Mouse (Mus musculus): ENCODE data around the gene Pcbp2.
A peak's percentile ranks its signal among the peaks of the same experiment; 100 is the strongest.

Gene Pcbp2

DNA sequence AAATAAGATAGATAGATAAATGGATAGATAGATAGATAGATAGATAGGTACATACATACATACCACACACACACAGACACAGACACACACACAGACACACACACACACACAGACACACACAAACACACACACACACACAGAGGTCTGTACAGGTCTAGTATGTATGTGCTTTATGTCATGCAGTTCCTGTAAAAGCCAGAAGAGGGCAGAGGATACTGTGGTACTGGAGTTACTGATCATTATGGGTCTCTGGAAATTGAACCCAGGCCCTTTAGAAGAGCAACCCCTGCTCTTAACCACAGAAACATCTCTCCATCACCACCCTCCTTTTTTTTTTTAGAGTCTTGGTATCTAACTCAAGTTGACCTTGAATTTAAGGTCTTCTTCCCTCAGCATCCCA lies 6.7 kb upstream of the Pcbp2 start:
- no peak for DNase-seq (ENCODE audit: low spot score in 2 of 2)

DNA sequence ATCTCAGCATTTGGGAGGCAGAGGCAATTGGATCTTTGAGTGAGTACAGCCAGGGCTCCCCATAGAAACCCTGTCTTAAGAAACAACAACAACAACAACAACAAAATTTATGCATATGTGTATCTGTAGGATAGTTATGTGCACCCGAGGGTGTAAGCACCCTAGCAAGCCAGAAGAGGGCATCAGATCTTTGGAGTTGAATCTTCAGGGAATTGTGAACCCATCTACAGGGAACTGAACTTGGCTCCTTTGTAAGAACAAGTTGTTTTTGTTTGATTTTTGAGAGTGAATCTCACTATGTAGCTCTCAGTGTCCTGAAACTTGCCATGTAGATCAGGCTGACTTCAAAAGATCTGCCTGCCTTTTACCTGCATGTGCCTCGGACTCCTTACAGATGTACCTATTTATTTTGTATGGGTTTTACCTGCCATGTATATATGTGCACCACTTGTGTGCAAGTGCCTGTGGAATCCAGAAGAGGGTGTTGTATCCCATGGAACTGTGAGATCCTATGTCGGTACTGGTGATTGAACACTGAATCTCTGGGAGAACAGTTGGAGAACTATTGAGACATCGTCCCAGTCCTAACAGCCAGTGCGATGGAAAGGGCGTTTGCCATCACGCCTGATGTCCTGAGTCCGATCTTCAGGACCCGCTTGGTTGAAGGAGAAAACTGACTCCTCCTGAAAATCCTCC lies 1.5 kb upstream of the Pcbp2 start:
- no peak for DNase-seq (ENCODE audit: low spot score in 2 of 2)

DNA sequence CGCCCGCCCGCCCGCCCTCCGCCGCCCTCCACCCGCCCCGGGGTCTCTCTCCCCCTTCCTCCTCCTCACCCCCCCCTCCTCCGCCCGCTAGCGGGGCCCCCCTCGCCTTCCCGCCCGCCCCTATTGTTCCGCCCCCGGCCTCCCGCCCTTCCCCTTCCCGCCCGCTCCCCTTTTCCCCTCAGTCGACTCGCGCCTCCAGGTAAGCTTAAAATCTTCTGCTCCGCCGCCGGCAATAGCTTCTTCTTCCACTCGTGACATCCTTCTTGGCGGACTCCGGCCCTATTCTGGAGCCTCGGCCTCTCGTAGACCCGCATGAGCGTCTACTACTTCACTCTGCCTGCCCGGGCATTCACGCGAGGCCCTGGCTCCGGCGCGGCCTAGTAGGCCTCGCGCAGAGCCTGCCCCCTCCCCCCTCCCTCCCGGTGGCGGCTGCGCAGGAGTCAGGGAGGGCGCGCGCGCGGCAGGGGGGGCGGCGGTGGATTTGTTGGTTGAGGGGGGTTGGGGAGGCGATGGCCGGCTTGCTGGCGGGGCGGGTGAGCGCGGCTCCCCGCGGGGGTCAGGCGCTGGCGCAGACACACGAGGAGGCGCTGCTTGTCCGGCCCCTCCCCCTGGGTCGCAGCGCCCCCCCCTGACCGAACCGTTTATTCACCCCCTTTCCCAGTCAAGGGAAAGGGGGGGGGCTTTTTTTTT lies 411 bp downstream of the Pcbp2 start:
- peak; percentile 73 to 75 for DNase-seq (ENCODE audit: low spot score in 2 of 2)

DNA sequence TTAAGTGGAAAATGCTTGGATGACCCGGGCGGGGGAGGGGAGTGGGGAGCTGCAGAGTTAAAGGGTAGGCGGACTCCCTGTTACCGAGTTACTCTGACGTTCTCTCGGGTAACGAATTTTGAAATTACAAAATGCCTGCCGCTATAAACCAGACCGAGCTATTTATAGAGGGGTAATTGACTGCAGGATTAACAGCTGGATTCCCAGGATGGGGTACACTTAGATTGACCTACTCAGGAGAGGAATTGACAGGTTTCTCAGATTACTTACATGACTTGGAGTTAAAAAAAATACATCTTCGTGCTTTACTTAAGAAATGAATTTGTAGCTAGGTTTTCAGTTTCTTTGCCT lies 931 bp downstream of the Pcbp2 start:
- DNase-seq (ENCODE audit: low spot score in 2 of 2): no peak

DNA sequence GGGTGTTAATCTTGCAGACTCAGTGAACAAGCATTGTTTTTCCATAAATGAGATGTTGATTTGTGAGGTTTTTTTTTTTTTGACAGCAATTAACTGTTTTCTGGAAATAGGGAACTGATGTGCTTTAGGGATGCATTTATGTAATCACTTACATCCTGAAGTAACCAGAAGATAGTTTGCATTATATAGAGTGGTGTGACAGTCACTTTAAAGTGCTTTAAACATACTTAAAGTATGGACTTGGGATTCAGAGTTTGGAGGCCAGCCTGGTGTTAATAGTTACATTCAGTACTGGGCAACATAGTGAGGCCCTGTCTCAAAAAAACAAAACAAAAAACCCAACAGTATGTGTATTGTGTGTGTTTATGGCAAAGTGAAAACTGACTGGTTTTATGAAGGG lies 1.4 kb downstream of the Pcbp2 start:
- DNase-seq (ENCODE audit: low spot score in 2 of 2): no peak

DNA sequence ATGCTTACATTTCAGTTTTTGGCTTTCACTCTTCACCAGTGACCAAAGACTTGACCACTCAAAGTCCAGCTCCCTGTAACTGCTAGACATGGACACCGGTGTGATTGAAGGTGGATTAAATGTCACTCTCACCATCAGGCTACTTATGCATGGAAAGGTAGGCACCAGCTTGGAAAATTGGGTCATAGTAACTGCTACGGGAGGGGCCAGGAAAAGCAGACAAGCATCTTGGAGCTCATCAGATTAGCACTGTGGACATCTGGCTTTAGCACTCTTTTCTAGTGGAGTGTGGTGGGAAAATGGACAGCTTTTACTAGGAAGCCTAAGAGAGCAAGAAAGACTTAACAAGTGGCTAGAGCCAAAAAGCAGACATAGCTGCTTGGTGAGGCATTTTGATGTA lies 2.9 kb downstream of the Pcbp2 start:
- no peak for DNase-seq (ENCODE audit: low spot score in 2 of 2)

DNA sequence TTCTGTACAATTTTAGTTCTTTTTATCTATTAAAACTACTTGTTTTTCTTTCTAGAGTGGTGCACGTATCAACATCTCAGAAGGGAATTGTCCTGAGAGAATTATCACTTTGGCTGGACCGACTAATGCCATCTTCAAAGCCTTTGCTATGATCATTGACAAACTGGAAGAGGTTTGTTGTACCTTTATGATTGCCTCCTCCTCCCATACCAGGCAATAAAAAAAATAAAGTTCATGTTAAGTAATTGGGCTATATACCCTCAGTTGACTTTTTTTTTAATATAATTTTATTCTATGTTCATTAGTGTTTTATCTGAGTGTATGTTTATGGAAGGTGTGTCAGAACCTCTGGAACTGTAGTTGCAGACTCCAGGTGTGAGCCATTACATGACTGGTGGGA lies 4.2 kb downstream of the Pcbp2 start:
- DNase-seq (ENCODE audit: low spot score in 2 of 2): no peak

DNA sequence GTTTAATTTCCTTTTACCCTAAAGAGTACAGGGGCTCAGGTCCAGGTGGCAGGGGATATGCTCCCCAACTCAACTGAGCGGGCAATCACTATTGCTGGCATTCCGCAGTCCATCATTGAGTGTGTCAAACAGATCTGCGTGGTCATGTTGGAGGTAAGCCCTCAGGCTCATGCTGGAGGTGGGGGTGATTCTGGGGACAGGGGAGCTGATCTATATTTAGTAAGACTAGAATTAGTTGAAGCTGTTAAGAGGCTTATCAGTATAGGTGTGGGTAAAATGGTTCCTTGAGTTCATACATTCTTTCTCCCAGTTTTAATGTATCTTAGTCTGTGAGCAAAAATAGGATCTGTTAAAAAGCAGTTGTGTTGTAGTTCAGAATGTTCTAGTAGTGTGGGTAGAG lies 12.8 kb downstream of the Pcbp2 start:
- no peak for DNase-seq (ENCODE audit: low spot score in 2 of 2)

DNA sequence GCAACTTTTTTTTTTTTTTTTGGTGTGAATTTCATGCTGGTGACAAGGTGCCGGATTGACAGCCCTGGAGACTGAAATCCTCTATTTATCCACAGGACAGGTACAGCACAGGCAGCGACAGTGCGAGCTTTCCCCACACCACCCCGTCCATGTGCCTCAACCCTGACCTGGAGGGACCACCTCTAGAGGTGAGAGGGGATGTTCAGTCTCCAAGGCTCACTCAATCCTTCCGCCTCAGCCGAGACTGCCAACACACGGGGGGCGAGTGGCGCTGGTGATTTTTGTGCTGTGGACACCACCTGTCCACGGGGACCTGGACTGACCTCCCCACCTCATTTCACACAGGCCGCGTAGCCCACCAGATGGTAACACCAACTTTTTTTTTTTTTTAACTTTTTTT lies 15.5 kb downstream of the Pcbp2 start:
- DNase-seq (ENCODE audit: low spot score in 2 of 2): no peak

DNA sequence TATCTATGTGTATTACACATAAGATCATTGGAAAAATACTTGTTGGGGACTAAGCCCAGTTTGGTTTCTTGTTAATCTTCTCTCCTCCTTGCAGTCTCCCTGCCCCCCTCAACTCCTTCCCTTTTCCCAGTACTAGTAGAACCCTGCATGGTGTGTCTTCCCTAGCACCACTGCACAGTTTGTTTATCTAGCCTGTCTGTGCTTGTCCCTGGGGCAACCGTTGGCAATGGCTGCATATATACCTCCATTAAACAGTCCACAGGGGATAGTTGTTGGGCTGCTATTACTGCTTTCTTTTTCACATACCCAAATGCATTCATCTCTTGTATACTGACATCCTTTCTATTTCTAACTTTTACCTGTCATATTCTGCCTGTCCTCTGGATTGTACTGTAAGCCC lies 17.3 kb downstream of the Pcbp2 start:
- DNase-seq (ENCODE audit: low spot score in 2 of 2): no peak

DNA sequence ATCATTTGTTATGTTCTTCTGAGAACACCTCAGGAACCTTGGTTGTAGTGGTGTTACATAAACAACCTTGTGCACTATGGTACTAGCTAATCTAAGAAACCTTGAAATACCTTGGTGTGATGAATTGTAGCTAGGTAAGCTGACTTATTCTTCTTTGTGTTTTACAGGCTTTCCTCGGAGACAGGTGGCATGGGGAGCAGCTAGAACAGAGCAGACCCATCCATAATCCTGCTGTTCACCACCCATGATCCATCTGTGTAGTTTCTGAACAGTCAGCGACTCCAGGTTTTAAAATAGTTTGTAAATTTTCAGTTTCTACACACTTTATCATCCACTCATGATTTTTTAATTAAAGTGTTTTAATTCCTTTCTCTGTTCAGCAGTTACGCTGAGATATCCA lies 28.0 kb downstream of the Pcbp2 start:
- no peak for DNase-seq (ENCODE audit: low spot score in 2 of 2)

DNA sequence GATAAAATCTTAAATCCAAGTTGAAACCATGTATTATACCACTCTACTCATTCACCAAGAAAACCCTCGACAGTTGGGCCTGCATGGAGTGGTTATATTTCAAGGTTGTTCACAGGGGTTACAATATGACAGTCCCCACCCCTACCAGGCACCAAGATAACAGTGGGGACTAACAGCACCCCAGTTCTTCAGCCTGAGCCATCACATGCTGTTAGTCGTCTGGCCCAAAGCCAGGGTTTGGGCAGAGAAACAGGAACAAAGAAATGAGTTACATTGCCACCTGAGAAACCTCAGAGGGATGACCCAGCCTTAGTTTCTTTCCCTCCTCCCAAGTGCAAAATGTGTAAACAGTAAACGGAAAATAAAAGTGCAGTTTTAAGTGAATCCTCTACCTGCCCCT lies 29.0 kb downstream of the Pcbp2 start:
- DNase-seq (ENCODE audit: low spot score in 2 of 2): no peak

DNA sequence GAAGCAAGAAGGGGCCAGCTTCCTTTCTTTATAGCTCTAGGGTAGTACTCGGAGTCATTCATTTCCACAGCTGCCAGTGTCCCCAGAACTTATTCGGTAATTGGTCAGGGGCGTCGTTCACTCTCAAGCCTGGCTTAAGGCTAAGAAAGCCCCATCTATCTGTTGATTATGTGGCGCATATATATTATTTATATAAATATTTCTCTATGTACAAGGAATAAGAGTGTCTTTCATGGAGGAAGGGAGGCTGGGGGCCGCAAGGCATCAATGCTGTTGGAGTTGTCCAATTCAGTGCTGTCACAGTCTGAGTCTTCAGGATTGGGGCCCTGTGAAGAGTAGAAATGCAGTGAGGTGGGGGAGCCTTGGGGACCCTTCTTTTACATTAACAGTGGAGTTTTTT lies 29.5 kb downstream of the Pcbp2 start:
- no peak for DNase-seq (ENCODE audit: low spot score in 2 of 2)

DNA sequence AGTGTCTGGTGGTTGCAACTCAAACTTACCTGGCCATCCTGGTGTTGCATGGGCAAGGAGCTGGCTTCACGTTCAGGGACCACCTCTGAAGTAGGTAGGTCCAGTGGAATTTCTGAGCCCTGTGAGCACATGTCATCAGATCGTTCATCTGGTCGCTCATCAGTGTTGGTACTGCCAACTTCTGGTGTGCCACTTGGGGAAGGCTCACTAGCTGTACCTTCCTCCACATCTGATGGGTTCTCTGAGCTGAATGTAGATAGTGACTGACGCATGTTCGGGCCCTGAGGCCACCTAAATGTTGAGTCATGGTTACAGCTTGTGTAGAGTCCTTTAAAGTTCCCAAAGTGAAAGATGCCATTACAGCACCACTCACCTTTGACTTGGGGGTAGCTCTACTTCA lies 30.1 kb downstream of the Pcbp2 start:
- no peak for DNase-seq (ENCODE audit: low spot score in 2 of 2)

DNA sequence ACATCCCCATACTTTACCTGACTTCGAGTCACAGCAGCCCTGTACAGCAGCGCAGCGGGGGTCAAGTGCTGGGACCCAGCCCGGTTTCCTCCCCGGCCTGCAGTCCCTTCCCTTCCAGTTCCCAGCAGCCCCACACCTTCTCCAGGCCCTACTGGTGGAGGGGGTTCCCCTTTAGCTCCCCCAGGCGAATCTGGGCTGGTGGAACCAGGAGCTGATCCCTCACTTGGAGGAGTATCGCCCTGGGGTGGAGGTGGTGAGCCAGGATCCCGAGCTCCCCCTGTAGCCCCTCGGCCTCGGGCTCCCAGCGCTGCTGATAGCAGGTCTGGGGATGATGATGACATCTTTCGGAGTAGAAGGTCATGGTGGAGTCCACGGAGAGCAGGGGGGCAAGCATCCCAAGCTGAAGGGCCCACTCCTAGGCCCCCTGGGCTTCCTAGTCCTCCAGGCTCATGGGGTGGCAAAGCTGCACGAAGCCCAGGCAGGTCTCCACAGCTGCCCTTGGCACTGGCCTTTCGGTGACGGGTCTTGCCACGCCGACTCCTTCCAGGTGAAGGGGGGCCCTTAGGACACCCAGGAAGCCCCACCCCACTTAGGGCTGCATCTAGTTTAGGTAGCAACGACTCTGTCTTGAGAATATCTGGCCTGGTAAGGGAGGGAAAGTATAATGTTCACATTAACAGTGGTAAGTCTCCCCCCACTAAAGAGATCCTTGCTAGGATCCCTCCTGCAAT lies 30.9 kb downstream of the Pcbp2 start:
- no peak for DNase-seq (ENCODE audit: low spot score in 2 of 2)

DNA sequence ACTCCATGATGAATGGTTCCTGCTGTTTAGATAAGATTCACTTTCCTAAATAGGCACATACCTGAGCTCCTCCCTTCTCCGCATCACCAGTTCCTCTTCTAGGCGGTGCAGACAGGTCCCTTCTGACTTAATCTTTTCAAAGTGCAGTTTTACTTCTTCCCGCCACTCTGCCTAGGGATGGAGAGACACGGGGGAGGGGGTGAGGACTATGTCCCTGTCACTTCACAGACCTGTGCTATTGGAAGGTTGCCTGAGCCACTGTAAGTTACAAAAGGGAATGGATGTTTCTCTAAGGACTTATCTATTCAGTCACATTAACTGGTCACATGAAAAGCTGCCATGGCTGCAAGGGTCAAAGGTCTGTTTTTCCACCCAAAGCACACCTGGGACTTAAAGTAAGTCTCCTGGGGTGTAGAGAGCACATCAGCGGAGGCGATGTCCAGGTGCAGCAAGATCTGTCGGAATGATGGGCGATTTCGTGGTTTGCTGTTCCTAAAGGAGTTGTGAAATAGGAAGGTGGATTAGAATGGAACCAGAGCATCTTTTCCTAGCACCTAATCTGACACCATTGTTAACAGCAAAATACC lies 32.0 kb downstream of the Pcbp2 start:
- no peak for DNase-seq (ENCODE audit: low spot score in 2 of 2)

DNA sequence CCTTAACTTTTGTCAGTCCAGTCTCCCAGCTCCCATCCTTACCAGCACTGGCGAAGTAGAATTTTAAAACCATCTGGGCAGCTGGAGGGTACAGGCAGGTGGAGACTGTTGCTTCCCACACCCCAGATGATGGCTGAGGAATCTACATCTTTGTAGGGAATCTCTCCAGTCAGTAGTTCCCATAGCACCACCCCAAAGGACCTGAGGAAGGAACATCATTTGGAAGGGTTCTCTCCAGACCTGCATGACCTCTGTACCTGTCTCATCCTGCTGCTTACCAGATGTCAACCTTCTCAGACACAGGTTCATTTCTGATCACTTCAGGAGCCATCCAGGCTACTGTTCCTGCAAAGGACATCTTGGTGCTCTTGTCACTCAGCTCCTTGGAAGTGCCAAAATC lies 33.1 kb downstream of the Pcbp2 start, which contains the start of gene Gm10337:
Gene Gm10337 (plus strand): TSS at position 276 of the 400 bp plus-strand sequence.
- no peak for DNase-seq (ENCODE audit: low spot score in 2 of 2)

DNA sequence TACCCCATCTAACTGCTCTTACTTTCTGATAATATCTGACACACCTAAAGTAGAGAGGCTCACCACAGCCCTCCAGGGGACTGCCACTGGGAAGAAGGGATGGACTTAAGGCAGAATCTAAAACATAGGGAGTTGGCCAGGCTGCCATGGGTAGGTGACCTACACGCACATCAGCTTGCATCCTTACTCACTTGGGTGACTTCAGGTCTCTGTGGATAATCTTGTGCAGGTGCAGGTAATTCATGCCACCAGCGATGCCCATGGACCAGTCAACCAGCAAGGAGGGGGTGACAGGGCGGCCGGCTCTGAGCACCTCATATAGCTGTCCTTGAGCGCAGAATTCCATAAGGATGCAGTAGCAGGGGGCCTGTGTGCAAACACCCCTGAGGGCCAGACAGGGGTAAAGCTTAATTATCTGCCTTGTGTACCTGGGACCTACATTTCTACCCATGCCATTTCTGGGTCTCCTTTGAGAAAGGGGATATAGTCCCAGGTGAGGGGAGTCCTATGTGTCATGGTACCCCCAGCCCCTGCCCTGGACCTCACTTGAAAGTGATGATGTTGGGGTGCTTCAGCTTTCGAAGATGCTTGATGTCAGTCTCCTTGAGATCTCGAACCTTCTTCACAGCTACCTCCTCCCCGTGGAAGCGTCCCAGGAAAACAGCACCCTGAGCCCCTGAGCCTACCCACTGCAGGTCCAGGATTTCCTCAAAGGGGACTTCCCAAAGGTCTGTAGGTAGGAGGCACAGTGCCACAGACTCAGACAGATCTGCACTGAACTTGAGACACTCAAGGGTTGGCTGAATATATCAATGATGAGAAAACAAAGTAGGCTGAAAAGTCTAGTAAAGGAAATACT lies 33.8 kb downstream of the Pcbp2 start:
- DNase-seq (ENCODE audit: low spot score in 2 of 2): no peak

DNA sequence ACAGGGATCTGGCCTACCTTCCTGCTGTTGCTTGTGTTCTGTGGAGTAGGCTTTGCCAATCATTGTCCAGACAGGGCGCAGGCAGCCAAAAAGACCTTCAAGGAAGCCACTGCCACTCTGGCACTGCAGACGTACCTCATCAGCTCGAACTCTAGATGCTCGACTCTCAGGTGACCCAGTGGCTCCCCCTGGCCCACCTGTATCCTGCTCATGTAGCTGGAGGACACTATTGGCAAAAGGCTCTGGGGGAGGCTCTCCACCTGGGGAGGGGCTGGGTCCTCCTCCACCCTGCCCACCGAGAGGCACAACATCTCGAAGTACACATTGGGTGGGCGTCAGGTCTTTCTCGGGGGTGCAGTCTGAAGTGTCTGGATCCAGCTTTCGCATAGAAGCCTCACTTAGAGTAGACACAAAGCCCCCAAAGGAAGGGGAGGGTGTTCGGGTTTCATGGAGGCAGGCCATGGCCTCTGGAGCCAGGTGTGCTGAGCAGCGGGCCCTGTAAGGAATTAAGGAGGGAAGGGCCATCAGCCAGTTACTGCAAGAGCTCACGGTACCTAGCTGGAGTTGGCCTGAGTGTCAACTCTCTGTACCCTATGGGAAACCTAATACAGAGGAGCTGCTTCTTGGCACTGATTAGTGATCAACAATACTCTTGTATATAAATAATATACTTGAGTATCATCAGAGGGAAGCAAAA lies 34.9 kb downstream of the Pcbp2 start:
- DNase-seq (ENCODE audit: low spot score in 2 of 2): no peak

DNA sequence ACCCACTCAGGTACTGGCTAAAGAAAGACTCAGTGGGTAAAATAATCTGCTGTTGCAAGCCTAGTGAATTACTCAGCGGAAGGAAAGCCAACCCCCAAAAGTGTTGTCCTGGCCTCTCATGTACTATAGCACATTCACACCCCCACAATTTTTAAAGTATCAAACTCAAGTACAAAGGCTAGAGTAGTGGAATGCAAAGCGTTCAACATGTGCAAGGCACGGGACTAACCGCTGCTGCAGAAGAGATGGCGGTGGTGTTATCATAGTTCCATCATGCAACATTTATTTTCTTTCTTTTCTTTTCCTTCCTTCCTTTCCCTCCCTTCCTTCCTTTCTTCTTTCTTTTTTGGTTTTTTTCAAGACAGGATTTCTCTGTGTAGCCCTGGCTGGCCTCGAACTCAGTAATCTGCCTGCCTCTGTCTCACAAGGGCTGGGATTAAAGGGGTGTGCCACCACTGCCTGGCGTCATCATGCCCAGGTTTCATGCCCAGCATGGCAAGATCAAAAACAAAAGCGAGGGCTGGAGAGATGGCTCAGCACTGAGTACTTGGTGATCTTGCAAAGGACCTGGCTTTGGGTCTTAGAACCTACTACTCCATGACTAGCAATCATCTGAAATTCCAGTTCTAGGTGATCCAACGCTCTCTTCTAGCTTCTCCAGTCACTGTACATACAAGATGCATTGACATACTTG lies 35.6 kb downstream of the Pcbp2 start:
- DNase-seq (ENCODE audit: low spot score in 2 of 2): no peak

DNA sequence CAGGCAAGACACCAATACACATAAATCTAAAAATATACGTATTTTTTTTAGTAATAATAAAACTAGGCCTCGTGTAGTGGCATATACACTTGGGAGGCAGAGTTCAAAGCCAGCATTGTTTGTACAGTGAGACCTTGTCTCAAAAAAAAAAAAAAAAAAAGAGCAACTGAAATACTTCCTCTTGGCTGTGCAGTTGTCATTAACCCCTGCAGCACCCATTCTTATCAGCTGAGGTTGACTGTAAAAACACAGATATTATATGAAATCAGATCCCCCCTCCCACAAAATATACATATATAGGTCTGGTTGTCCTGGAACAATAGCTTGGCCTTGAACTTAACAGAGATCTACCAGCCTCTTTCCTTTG lies 36.1 kb downstream of the Pcbp2 start:
- no peak for DNase-seq (ENCODE audit: low spot score in 2 of 2)

All from frontal cortex, postnatal 10 days (tissue).